In the genomic region with DNA sequence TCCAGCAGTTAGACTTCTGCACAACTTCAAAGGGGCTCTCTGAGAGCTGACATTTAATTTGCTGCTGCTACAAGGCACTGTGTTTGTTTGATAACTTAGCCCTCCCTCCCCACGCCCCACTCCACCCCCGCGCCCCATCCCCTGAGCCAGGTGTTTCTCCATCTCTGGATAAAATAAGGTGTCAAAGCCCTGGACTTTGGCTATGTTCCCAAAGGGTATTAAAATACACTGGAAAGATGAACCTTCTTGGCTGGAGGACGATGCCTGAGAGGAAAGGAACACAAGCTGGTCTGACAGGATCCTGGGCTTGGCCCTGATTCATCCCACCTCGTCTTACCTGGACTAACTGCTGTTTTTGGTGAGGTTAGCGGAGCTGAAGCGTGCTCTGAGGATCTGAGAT, we compare ENCODE assay signal across 13 mouse cellular contexts.
DNase-seq lines count a peak whose midpoint lies in the region; ATAC-seq lines count a peak whose summit lies in the region.
"Had no signal": no experiment of that assay in that cellular context is flagged by ENCODE, and none has a peak within 500 bp of the region (broad histone marks: within the 10 kb centered on the region; RNA-seq: fewer than 3 reads in every experiment).

No protein-coding gene starts in this region.

- H3K9ac ChIP-seq in heart, embryonic 11.5 days (ENCODE audit: low read depth, low read length) = no peak overlapping the region
- no peak overlapping the region for H3K9ac ChIP-seq in liver, embryonic 12.5 days
- no peak overlapping the region for H3K9ac ChIP-seq in stomach, embryonic 15.5 days
- H3K9ac ChIP-seq: liver, embryonic 15.5 days; midbrain, embryonic 12.5 days had no signal

- ATAC-seq in heart, embryonic 11.5 days (replicated peaks; ENCODE audit: insufficient number of reproducible peaks, low FRiP score, low TSS enrichment) = no peak
- no peak for ATAC-seq in liver, embryonic 12.5 days
- no peak for ATAC-seq in stomach, embryonic 15.5 days (ENCODE audit: insufficient read depth, low FRiP score, low read depth)
- ATAC-seq: inflammation-experienced regulatory T-cells, adult 6 months had no signal

- H3K4me3 ChIP-seq in heart, embryonic 11.5 days (ENCODE audit: low read depth, low read length) = no peak overlapping the region
- H3K4me3 ChIP-seq in liver, embryonic 12.5 days = no peak overlapping the region
- H3K4me3 ChIP-seq in stomach, embryonic 15.5 days (replicated peaks) = no peak overlapping the region
- H3K4me3 ChIP-seq: liver, embryonic 15.5 days; midbrain, embryonic 12.5 days had no signal

- 59% methylated on average over 7 of the region's 7 CpGs for WGBS in heart, embryonic 11.5 days (ENCODE audit: insufficient replicate concordance)
- 60% methylated on average over 7 of the region's 7 CpGs for WGBS in liver, embryonic 12.5 days (ENCODE audit: insufficient replicate concordance)
- 33% methylated on average over 7 of the region's 7 CpGs for WGBS in stomach, embryonic 15.5 days

- H3K36me3 ChIP-seq in heart, embryonic 11.5 days (ENCODE audit: control insufficient read depth, insufficient read depth, low read length) = no peaks in the 10 kb centered on the region
- H3K36me3 ChIP-seq in liver, embryonic 12.5 days = no peaks in the 10 kb centered on the region
- no peaks in the 10 kb centered on the region for H3K36me3 ChIP-seq in stomach, embryonic 15.5 days
- H3K36me3 ChIP-seq: liver, embryonic 15.5 days; midbrain, embryonic 12.5 days had no signal

- intact Hi-C loops in heart, postnatal 36 days (cut with DNase I) = loop anchor here (5.0 kb wide), 1 partner anchor 83 kb away; no protein-coding TSS in a partner anchor
- intact Hi-C loops in left cerebral cortex, postnatal 10 days (cut with DNase I) = no loop called here

- no peak for DNase-seq in heart, postnatal 36 days
- peak; percentile 11 for DNase-seq in liver
- peak; percentile 91 for DNase-seq in fat pad, adult 2 months (ENCODE audit: extremely low read depth, low read depth, low spot score)
- no peak for DNase-seq in layer of hippocampus, postnatal 14 days (ENCODE audit: low spot score in 2 of 2)
- no peak for DNase-seq in left cerebral cortex, postnatal 10 days (ENCODE audit: extremely low spot score in 1 of 2, low spot score in 2 of 2)
- DNase-seq: cerebellum, adult 8-10 months; retina, postnatal 1 day had no signal

- H3K9me3 ChIP-seq in heart, embryonic 11.5 days (replicated peaks; ENCODE audit: control insufficient read depth, low read length) = no peaks in the 10 kb centered on the region
- no peaks in the 10 kb centered on the region for H3K9me3 ChIP-seq in liver, embryonic 12.5 days (replicated peaks)
- no peaks in the 10 kb centered on the region for H3K9me3 ChIP-seq in stomach, embryonic 15.5 days
- H3K9me3 ChIP-seq: liver, embryonic 15.5 days; midbrain, embryonic 12.5 days had no signal

- H3K4me1 ChIP-seq in heart, embryonic 11.5 days (ENCODE audit: control insufficient read depth, insufficient read depth, low read length) = peaks cover 11% of the 10 kb centered on the region; the same call in 1 of the 2 replicates
- H3K4me1 ChIP-seq in liver, embryonic 12.5 days = no peaks in the 10 kb centered on the region
- H3K4me1 ChIP-seq in stomach, embryonic 15.5 days = no peaks in the 10 kb centered on the region
- H3K4me1 ChIP-seq: liver, embryonic 15.5 days had no signal

- H3K4me2 ChIP-seq in heart, embryonic 11.5 days = peak overlapping the region; percentile 46
- no peak overlapping the region for H3K4me2 ChIP-seq in liver, embryonic 12.5 days
- H3K4me2 ChIP-seq in stomach, embryonic 15.5 days = peak overlapping the region; percentile 9; the same call in 1 of the 2 replicates
- H3K4me2 ChIP-seq: liver, embryonic 15.5 days; midbrain, embryonic 12.5 days had no signal

- no peaks in the 10 kb centered on the region for H3K27me3 ChIP-seq in heart, embryonic 11.5 days (ENCODE audit: control insufficient read depth, insufficient read depth, low read length)
- no peaks in the 10 kb centered on the region for H3K27me3 ChIP-seq in liver, embryonic 12.5 days (replicated peaks)
- no peaks in the 10 kb centered on the region for H3K27me3 ChIP-seq in stomach, embryonic 15.5 days (replicated peaks)
- H3K27me3 ChIP-seq: liver, embryonic 15.5 days; midbrain, embryonic 12.5 days had no signal

- H3K27ac ChIP-seq in heart, embryonic 11.5 days (ENCODE audit: low read depth, low read length) = peak overlapping the region; percentile 29; the same call in 1 of the 2 replicates
- H3K27ac ChIP-seq in liver, embryonic 12.5 days = no peak overlapping the region
- H3K27ac ChIP-seq in stomach, embryonic 15.5 days = no peak overlapping the region
- H3K27ac ChIP-seq: liver, embryonic 15.5 days; midbrain, embryonic 12.5 days had no signal

Comparison
In these comparisons a context has a peak if more than half of its experiments do, and no peak if none do; other contexts are left out.
1. DNase-seq: peak in liver (single experiment) and fat pad, adult 2 months (single experiment); none in heart, postnatal 36 days (0 of 2), layer of hippocampus, postnatal 14 days (0 of 2) and left cerebral cortex, postnatal 10 days (0 of 2).